Mouse (Mus musculus) embryonic fibroblast, embryonic 13.5 days (primary cell): Measurements from ENCODE around the gene Olfr1315-ps1.

ENCODE experiments used
- CTCF ChIP-seq: IDR thresholded peaks from 2 replicates; pipeline ENCODE4 v1.5.1; 2011; ENCODE audit warnings: mild to moderate bottlenecking, control low read depth, low read length, moderate library complexity, borderline replicate concordance; ENCODE audit not compliant: insufficient read depth
- POLR2A ChIP-seq: IDR thresholded peaks from 2 replicates; pipeline ENCODE4 v1.6.1; 2011; ENCODE audit warnings: low read depth, mild to moderate bottlenecking, control low read depth, low read length, moderate library complexity

- TF ChIP-seq CTCF (no peak), POLR2A (no peak)
Measured at GRCm38 (mm10) chr2:112077743-112078142, 37.5 kb downstream of the Olfr1315-ps1 start, which contains the start of gene Olfr1313.
